Mouse (Mus musculus) kidney, postnatal 25 days (tissue): ENCODE measurements around the gene Kdelr1.
"Not testable (repeated sequence)": the region's sequence is repeated elsewhere in the genome, so short reads cannot be mapped to it uniquely, and the experiment has no call there.

Experiments used
- DNase-seq, 2 experiments: peaks; one replicate each; pipeline ENCODE4 v3.0.0; 2021; ENCODE audit warnings: mixed read lengths in 2 of 2

Kdelr1 gene

DNA sequence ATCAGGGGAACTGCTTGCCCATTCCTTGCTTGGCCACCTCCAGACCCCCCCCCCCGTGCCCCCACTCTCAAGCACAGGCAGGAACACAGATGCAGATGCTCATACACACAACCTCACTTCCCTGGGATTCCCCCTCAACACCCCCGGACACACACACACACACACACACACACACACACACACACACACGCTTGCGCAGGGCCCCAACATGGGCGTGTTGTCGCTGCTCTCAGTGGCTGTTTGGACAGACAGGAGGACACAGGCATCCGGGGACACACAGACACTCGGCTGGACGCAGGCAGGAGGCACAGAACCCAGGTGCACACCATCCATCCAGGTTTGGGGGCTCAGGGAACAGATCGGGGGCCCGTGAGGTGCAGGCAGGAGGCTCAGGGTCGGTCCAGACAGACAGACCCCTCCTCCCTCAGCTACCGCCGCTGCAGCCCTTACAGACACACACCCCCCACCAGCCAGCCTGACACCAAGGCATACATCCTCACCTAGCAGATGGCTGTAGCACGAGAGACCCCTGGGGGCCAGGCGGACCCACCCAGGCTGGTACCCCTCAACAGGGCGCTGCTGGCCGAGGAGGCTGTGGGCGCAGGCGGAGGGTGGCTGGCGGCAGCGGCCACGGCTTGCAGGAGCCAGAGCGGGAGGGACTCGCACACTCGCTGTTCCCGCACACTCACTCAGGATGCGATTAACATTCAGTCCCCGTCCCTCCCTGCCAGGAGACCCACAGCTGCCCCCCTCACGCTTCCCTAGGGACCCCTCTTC, 2.1 kb upstream of the Kdelr1 start:
- DNase-seq: no peak

DNA sequence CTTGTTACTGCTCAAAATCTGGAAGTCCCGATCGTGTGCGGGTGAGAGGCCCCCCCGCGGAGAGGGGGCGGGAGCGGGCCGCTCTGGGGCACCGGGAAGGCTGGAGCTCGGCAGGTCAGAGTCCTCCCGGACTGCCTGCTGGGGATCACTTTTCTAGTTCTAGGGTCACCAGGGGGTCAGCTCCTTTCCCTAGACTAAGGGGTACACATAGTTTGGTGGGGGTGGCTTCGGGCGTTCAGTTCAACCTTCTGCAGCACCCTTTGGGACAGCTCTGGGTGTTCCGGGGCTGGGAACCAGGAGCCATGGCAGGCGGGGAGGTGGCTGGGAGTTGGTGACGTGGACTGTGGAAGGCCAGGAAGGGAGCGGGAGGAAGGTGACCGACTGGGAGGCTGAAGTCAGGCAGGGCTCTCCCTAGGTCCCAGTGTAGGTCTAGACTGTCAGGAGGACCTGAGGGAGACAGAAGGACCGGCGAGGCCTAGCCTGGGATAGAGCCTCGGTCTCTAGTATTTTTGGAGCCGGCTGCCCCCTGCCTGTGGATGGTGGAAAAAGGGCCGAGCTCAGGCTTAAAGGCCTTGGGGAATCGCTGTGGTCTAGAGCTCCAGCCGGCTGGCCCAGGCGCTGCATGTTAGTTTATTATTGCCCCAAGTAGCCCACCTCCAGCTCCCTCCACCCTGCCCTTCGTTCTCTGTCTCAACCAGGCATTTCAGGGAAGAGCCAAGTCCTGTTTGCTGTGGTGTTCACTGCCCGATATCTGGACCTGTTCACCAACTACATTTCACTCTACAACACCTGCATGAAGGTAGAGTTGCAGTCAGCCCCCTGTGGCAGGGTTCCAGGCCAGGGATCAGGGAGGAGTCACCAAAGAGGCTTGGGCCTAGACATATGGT, 732 bp downstream of the Kdelr1 start:
- peak; percentile 65 to 83 for DNase-seq

- DNase-seq: no peak
Observed at GRCm38 (mm10) chr7:45876895-45877294, 4.3 kb downstream of the Kdelr1 start.

GRCm38 (mm10) chr7:45878278-45878677, 5.7 kb downstream of the Kdelr1 start, which contains the start of gene Grin2d:
Grin2d (minus strand) TSS chr7:45878378.
- DNase-seq: not testable (repeated sequence)

- no peak for DNase-seq
Observed at GRCm38 (mm10) chr7:45880531-45880930, 8.0 kb downstream of the Kdelr1 start.

GRCm38 (mm10) chr7:45881011-45881410, 8.4 kb downstream of the Kdelr1 start:
- DNase-seq: no peak

GRCm38 (mm10) chr7:45887246-45887645, 14.7 kb downstream of the Kdelr1 start:
- no peak for DNase-seq

DNA sequence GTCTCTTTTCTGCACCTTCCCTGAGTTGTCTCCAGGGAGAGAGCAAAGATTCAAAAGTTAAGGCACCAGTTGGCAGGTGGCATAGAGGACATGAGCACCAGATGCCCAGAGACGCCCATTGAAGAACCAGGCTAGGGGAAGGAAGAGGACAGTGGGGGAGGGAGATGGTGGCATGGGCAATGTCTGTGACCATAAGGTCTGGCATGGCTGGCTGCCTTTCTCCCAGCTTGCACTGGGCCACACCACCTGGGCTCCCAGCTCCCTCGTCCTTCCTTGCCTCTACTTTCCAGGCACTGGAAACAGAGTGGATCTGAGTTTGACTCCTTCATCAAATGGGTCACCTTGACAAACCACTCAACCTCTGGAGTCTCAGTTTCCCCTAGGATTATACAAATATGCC, 20.1 kb downstream of the Kdelr1 start:
- DNase-seq: no peak

GRCm38 (mm10) chr7:45895931-45896516, 23.5 kb downstream of the Kdelr1 start:
- DNase-seq: no peak

DNA sequence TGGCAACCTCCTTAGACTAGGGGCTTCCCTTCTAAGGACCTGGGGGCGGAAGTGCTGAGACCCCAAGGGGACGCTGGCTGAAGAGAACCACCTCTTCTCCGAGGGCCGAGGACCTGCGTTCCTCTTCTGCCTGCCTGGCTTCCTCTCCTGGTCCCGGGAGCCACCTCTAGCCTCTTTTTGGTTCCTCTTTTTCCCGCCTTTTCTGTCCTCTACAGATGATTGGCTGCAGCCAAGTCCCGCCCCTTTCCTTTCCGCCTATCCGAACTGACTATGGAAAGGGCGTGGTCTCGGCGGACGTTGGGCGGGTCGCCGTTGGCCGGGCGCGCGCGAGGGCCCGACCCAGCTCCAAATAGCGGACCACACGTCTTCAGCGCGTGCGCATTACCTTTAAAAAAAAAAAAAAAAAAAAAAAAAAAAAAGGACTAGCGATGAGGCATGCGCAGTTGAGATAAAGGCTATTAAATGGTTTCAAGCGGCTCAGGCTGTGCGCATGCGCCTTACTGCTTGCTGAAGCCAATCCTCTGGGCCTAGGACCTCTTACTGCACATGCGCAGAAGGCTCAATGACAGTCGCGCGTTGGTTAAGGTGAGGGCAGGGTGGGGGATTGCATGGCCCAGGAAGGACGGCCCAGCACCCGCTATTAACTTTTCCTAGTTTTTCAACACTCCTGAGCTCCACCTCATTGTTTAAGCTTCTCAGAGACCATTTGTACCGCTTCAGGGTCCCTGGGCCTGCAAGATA, 24.1 kb downstream of the Kdelr1 start, which contains the start of the genes Syngr4 and Tmem143:
Gene Syngr4, minus strand, starts transcription at position 198 of the 741 bp plus-strand sequence.
Gene Tmem143, plus strand, starts transcription at position 425 of the 741 bp plus-strand sequence.
- peak; percentile 97 to 99 for DNase-seq

GRCm38 (mm10) chr7:45897258-45897757, 24.7 kb downstream of the Kdelr1 start:
- DNase-seq: peak; percentile 72 to 90

GRCm38 (mm10) chr7:45898125-45898524, 25.6 kb downstream of the Kdelr1 start:
- peak in 1 of 2 experiments; percentile 42 for DNase-seq

DNA sequence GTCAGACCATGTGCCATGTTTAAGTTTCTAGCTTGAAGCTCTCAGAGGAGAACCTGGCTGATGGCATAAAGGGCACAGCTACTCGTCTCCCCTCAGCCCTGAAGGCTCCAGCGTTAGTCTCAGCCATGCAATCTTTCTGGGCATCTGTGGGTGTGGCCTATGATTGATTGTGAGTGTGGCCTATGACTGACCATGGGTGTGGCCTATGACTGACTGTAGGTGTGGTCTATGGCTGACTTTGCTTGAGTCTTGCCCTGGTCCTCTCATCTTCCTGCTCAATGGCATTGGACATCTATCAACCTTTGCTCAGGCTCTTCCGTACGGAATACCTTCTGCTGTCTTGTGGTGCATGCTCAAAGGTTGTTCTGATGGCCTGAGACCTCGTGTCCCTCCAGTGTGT, 29.0 kb downstream of the Kdelr1 start:
- peak; percentile 43 to 59 for DNase-seq

DNA sequence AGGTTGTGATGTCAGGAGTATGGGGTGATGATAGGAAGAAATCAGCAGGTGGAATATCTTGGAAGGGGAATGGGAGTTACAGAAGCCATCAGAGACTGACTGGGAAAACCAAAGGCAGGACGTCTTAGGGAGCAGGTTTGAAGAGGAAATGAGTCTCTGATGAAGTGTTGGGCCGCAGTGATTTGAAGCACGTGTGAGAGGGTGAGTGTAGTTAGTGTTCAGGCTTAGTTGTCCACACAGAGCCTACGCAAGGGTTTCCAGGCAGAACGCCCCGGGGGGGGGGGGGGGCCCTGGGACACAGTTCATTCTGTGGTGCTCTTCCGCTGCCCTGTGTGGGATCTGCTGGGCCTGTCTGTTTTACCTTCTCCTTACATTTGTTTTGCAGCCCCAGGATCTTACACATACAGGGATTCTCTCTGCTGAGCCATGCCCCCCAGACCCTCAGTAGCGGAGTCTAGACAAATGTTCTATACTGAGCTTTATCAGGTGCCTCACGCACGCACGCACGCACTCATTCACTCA, 30.0 kb downstream of the Kdelr1 start:
- DNase-seq: no peak

- DNase-seq: no peak
Observed at GRCm38 (mm10) chr7:45906622-45907021, 34.0 kb downstream of the Kdelr1 start.

GRCm38 (mm10) chr7:45908384-45908783, 35.8 kb downstream of the Kdelr1 start:
- DNase-seq: peak in 1 of 2 experiments; percentile 58

GRCm38 (mm10) chr7:45909145-45909544, 36.6 kb downstream of the Kdelr1 start:
- DNase-seq: no peak

DNA sequence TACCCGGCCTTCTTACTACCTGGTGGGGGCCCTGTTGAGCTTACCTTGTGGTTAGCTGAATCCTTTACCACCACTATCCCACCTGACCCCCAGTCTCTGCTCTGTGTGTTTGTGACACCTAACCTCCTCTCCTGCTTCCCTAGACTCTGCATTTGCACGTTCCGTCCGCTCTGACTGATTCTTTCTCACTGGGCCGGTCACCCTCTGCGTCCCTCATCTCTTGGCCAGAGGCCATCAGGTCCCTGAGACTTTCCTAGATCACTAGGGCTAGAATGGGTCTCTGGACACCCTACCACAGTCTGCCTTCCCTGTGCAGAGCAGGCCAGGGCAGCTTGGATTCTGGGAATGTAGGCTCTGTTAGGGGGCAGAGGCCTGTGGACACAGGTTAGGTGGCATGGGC, 41.5 kb downstream of the Kdelr1 start:
- DNase-seq: no peak

DNA sequence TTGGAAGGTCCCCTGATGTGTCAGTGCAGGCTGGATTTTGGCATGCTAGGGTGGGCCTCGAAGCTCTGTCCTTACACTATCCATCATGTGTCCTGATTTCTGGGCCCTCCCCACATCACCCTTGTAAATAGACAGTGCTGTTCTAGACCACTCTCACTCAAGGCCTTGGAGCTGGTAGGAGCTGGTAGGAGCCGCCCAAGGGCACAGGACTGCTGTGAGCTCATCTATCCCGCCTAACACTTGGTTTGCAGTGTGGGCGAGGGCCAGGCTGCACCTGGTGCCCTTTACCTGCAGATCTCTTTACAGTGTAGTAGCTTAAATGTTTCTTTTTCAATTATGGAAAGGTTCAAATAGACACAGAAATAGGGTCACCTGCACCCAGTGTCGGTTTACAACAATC, 42.4 kb downstream of the Kdelr1 start:
- DNase-seq: no peak

DNA sequence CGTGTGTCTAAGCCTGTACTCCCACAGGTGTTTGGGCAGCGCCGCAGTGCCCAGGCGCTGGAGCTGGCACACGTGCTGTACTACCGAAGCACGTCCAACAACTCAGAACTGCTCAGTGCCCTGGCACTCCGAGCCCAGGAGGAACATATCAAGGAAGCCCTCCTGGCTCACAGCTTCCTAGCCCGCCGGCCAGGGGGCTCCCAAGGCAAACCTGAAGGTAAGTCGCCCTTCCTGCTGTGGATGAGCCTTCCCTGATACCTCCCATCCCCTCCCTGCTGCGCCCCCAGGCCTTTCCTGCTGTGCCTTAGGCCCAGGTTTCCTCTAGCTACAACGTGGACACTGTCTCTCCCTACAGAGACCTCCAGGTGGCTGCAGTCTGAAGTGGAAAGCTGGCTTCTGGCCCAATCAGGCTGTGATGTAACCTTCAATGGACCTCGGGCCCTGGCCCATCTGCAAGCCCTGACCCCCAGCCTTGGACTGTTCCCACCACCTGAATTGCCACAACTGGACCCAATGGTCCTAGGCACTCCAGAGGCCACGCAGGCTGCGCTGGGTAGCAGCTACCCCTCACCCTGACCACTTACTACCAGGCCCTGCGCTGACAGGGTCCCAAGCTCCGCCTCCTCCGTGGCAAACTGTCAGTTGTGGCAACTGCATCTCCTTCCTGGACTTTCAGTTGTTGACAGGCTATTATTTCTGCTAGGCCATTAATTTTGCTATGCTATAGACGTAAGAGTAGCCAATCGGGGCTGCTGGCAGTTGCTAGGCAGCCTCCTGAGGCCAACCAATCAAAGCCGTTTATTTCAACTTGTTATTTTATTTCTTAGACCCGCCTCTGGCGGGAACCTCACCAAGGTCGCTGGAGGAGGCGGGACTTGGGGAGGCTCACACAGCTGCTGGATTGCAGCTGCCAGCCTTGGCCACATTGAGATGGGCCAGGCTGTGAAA, 43.8 kb downstream of the Kdelr1 start:
- peak; percentile 74 to 88 for DNase-seq
